Mouse (Mus musculus) adrenal gland, postnatal 25 days (tissue): ENCODE measurements around the gene Atp5g1. TPM values are rescaled to one million over a fixed set of nuclear protein-coding genes. Genes with fewer than 3 reads are reported as not detected.
"Not testable (repeated sequence)": the region's sequence is repeated elsewhere in the genome, so short reads cannot be mapped to it uniquely, and the experiment has no call there.

Source experiments
- DNase-seq: peaks from one replicate; pipeline ENCODE4 v3.0.0; 2021; ENCODE audit warnings: mixed read lengths
- long read RNA-seq: library from polyadenylated mRNA; stranded (forward); transcript quantifications from one replicate; pipeline ENCODE4 v2.0.0, GENCODE M21; 2021
- total RNA-seq: library from RNA; stranded (reverse); gene quantifications from 2 replicates; pipeline ENCODE4 v1.2.3, GENCODE M21; 2021

Atp5g1 gene
- total RNA-seq = 260 and 278 TPM in 2 replicates
- long read RNA-seq, full-length matches to known transcripts = 218 of 225 reads
- long read RNA-seq, partial matches to known transcripts = 4 of 225 reads
- long read RNA-seq, other reads (novel, unspliced or antisense) = 3 of 225 reads

DNA sequence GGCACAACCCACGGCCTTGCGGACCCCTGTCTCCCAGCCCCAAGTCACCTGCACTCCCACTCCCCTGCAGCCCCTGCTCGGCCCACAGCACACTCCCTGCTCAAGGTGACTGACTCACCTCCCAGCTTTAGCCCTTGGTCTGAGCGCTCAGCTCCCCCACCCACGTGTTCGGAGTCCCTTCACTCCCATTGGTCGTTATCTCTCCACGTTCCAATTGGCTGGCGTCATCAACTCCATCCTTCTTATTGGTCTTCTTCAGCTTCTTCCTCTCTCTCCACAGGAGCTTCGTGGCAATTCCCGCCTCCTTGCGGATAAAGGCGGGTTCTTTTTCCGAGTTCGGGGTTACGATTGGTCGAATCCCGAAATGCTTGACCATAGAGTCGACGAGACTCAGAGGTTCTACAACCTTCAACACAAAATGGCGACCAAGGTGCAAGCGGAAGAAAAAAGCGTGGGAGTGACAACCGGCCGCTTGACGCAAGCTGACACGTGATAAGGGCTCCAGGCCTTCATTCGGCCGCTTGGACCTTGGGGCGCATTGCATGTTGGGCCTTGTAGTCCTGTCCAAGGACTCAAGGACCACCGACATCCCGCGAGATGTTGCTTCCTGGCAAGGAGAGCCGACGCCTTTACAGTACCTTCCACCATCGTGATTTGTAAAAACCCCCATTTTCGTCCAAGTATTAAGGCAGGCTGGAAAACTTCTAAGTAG is at the start of gene Atp5g1:
Gene Atp5g1, minus strand, starts transcription at position 162 of the 712 bp plus-strand sequence.
- DNase-seq = peak; percentile 91

- peak; percentile 63 for DNase-seq
Measured at GRCm38 (mm10) chr11:96124052-96124914, 48.8 kb upstream of the Atp5g1 start.

DNA sequence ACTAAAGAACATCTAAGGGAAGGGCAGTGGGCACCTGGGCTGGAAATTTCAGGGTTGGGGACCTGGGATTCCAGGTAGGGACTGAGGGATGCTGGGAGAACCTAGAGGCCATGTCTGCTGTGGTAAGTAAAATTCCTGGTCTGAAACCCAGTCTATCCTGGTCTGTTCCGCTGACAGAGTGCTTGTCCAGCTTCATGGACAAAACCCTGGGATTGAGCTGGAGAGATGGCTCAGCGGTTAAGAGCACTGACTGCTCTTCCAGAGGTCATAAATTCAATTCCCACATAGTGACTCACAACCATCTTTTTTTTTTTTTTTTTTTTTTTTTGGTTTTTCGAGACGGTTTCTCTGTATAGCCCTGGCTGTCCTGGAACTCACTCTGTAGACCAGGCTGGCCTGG is 47.3 kb upstream of the Atp5g1 start:
- not testable (repeated sequence) for DNase-seq

DNA sequence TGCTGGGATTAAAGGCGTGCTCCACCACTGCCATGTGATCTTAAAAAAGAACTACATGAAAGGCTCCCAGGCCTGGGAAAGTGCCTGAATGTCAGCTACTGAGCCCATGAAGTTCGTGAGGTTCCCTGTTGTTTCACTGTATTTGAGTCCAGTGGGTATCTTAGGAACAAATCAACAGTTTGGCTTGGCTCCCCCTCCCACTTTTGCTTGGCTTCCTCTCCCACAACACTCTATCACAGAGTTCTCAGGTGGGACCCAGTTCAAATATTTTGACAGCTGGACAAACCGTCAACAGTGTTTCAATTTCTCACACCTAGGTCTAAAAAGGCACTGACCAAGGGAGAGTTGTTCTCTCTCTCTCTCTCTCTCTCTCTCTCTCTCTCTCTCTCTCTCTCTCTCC is 43.9 kb upstream of the Atp5g1 start:
- DNase-seq = no peak

GRCm38 (mm10) chr11:96116925-96117324 is 41.5 kb upstream of the Atp5g1 start:
- DNase-seq = not testable (repeated sequence)

- DNase-seq = no peak
Measured at GRCm38 (mm10) chr11:96116116-96116515, 40.6 kb upstream of the Atp5g1 start.

DNA sequence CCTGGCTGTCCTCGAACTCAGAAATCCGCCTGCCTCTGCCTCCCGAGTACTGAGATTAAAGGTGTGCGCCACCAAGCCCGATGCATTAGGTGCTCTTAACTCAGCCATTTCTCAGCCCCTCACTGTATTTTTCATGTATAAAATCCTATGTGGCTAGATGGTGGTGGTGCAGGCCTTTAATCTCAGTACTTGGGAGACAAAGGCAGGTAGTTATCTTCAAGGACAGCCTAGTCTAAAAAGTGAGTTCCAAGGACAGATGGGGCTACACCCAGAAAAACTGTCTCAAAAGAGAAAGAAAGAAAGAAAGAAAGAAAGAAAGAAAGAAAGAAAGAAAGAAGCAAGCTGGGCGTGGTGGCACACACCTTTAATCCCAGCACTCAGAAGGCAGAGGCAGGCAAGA is 39.9 kb upstream of the Atp5g1 start:
- no peak for DNase-seq

DNA sequence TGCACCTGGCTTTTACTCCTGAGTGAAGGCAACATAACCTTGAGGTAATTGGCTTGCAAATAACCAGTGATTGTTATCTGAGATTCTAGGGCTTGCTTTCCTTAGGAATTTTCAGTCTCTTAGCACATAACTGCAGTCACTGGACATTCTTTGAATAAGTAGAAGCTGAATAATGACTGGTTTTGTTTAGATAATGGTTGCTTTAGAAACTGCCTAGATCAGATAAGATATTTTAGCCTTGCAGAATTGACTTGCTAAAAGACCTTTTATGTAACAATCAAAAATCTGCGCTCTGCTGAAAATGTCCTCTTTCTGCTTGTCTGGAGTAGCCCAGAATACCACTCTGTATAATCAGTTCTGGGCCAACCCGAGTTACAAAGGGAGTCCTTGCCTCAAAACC is 38.6 kb upstream of the Atp5g1 start:
- no peak for DNase-seq

GRCm38 (mm10) chr11:96111751-96112150 is 36.3 kb upstream of the Atp5g1 start, which contains the start of gene Calcoco2:
TSS of gene Calcoco2 (minus strand) at chr11:96111964.
- DNase-seq = no peak

DNA sequence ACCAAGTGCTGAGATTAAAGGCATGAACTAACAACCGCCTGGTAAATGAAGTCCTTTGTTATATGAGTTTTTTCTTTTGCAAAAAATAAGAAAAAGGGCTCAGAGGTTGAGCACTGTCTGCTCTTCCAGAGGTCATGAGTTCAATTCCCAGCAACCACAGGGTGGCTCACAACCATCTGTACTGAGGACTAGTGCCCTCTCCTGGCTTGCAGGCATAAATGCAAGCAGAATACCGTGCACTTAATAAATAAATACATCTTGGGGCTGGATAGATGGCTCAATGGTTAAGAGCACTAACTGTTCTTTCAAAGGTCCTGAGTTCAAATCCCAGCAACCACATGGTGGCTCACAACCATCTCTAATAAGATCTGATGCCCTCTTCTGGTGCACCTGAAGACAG is 35.5 kb upstream of the Atp5g1 start:
- not testable (repeated sequence) for DNase-seq

- DNase-seq = no peak
Measured at GRCm38 (mm10) chr11:96108376-96108775, 32.9 kb upstream of the Atp5g1 start.

DNA sequence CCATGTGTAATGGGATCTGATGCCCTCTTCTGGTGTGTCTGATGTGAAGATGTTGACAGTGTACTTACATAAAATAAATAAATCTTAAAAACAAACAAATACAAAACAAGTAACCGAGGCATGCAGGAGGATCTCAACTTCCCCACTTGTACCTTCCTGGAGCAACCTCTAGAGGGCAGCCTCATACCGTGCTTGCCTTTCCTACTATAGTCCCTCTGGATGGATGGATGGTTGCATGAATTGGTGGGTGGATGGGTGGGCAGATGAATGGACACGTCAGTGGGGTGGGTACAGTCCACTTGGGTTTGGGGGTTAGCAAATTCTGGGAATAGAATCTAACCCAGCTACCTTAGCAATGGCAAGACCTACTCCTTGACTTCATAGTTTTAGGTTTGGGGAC is 17.9 kb upstream of the Atp5g1 start:
- DNase-seq = peak; percentile 54

- DNase-seq = no peak
Measured at GRCm38 (mm10) chr11:96092674-96093291, 17.3 kb upstream of the Atp5g1 start.

DNA sequence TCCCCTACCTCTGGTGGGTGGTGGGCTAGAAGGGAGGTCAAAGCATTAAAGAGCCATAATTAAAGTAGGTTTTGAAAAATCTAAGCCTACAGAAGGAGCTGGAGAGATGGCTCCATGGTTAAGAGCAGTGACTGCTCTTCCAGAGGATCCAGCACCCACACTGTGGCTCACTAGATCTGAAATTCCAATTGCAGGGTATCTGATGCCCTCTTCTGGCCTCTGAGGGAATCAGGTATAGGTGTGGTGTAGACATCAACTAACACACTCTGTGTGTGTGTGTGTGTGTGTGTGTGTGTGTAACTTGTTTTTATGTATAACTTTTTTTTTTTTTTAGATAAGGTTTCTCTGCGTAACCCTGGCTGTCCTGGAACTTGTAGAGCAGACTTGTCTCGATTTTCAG is 15.6 kb upstream of the Atp5g1 start:
- DNase-seq = no peak

DNA sequence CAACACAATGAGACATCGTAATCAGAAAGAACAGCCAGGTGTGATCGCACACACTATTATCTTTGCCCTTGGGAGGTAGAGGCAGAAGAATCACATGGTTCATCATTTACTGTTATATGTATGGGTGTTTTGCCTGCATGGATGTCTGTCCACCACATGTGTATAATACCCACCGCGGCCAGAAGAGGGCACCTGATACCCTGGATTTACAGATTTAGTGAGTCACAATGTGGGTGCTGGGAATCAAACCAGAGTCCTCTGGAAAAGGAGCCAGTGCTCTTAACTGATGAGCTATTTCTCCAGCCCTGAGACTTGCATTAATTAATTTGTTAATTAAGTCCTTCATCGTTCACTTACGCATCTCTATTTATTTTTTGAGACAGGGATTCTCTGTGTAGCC is 12.5 kb upstream of the Atp5g1 start:
- DNase-seq = no peak

DNA sequence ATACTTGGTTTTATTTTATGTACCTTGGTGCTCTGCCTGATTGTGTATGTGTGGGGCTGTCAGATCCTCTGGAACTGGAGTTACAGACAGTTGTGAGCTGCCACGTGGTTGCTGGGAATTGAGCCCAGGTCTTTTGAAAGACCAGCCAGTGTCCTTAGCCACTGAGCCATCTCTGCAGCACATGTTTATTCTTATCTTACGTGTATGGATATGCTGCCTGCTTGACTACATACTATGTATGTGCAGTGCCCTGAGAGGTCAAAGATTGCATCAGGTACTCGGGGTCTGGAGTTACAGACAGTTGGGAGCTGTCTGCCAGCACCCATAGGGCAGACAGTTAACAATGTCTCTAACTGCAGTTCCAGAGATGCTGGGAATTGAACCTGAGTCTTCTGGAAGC is 7.2 kb upstream of the Atp5g1 start:
- no peak for DNase-seq

DNA sequence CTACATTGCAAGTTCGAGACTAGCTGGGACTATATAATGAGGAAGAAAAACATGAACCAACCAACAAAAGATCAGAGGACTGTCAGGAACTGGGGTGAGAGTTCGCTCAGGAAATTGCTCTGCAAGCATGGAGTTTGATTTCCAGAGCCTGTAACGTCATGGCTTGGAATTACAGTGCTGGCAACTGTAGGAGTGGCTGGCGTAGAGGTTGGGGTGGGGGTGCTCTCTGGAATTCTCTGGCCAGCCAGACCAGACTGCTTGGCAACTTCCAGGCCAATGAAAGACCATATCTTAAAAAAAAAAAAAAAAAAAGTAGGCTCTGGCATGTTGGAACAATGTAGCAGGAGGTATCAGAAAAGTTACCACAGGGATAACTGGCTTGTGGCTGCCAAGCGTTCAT is 5.3 kb upstream of the Atp5g1 start:
- DNase-seq = no peak

DNA sequence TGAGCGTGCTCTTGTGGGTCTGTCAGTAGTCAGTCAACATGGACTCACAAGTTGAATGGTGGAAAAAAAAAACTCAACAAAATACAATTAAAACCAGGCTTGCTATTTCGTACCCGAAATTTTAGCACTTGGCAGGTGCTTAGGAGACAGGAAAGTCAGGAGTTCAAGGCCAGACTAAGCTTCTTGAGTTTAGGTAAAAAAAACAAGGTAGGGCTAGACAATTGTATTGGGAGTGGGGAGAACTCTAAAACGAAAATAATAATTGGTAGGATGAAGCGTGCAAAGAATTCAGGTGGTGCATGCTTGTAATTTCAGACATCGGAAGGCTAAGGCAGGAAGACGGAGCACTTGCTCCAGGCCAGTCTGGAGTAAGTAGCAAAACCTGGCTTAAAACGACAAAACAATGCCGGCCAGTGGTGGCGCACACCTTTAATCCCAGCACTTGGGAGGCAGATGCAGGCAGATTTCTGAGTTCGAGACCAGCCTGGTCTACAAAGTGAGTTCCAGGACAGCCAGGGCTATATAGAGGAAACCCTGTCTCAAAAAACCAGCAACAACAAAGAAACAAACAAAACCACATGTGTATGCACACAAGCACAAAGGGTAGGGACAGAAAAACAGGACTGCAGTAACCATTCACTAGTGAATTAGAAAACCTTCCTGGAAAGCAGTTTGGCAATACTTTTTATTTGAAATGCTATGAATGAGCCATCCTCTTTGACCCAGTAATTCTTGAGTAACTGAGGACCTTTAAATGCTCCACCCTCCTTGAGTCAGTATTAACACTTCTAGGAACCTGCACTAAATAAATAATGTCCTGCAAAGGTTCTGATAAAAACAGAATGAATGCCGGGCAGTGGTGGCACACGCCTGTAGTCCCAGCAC is 993 bp upstream of the Atp5g1 start:
- DNase-seq = no peak

DNA sequence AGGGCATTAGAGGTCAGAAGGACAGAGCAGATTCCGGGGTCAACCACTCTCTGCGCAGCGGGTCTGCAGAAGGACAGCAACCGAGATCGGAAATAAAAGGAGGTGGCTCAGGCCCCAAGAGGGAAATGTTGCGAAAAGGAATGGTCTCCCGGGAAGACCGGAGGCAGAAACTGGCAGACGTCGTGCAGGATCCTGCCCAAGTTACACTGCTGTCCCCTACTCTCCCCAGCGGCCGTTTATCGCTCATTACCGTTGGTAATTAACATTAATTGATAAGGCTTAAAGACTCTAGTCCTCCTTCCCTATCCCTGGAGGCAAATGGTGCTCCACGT is 327 bp downstream of the Atp5g1 start:
- peak; percentile 36 for DNase-seq

DNA sequence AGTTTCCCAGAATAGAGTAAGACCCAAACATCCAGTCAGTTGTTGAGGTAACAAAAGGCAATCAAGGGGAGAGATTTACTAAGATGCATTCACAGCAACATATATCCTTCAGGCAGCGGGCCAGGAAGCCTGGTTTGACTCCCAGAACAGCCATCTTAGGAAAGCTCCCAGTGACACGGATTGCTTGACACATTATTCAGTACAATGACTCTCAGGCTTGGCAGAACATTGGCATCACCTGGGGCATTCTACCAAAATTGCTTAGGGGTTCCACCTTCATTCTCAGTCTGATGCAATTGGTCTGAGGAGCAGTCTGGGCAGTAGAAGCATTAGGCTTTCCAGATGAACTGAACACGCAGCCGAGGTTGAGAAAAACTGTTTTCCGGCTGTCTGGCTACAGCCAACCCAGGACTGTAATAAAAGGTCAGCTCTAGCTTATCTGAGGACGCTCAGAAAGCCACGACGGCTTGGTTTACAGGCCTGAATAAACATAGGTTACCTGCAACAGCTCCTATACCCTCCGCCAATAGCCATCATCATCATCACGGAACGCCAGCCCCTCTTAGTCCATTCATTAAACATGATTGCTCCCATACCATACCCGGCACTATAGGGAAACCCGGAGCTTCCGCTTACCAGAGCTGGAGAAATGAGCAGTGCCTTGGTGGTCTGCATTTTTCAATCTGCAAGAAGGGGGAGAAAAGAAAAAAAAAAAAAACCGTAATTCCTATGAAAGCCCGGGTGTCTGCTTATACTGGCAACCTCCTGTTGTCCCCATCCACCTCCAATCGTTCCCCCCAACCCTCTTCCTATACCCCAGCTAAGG is 906 bp downstream of the Atp5g1 start:
- DNase-seq = no peak
